Mouse (Mus musculus) MEL (cell line): ENCODE results near the gene Nabp2. TPM values are rescaled to one million over a fixed set of nuclear protein-coding genes. Genes with fewer than 3 reads are reported as not detected.
A peak's percentile ranks its signal among the peaks of the same experiment; 100 is the strongest.

ENCODE experiments used
- DNase-seq: peaks from one replicate; pipeline ENCODE4 v3.0.0; 2011; ENCODE audit warnings: low read depth, low spot score
- H3K27ac ChIP-seq: 2 replicates; pipeline ENCODE4 v1.5.1; 2012; ENCODE audit warnings: low read depth, mild to moderate bottlenecking, control low read depth, low read length, moderate library complexity; ENCODE audit not compliant: control insufficient read depth
- H3K27me3 ChIP-seq, 2 experiments: fragments of 150-350 bp in 1 of 2; sonication (generic) in 1 of 2; 2 replicates each; pipeline ENCODE4 v1.6.1; 2012; ENCODE audit warnings: low read length in 2 of 2, mild to moderate bottlenecking in 2 of 2, improper control_type of control experiment in 1 of 2, moderate library complexity in 1 of 2; ENCODE audit not compliant: insufficient read depth in 2 of 2, control insufficient read depth in 1 of 2
- H3K36me3 ChIP-seq, 2 experiments: 2 replicates each; pipeline ENCODE4 v1.6.1; 2012 to 2014; ENCODE audit warnings: low read length in 2 of 2, improper control_type of control experiment in 1 of 2, inconsistent platforms in 1 of 2, mild to moderate bottlenecking in 1 of 2; ENCODE audit not compliant: insufficient read depth in 2 of 2, control insufficient read depth in 1 of 2
- H3K4me1 ChIP-seq, 2 experiments: fragments of 150-350 bp in 1 of 2; sonication (generic) in 1 of 2; 2 replicates each; pipeline ENCODE4 v1.6.1; 2012; ENCODE audit warnings: low read length in 2 of 2, improper control_type of control experiment in 1 of 2, mild to moderate bottlenecking in 1 of 2; ENCODE audit not compliant: insufficient read depth in 2 of 2, control insufficient read depth in 1 of 2
- H3K4me3 ChIP-seq, 2 experiments: fragments of 150-350 bp in 1 of 2; sonication (generic) in 1 of 2; 2 replicates each; pipeline ENCODE4 v1.5.1; 2012; ENCODE audit warnings: low read depth in 2 of 2, low read length in 2 of 2, mild to moderate bottlenecking in 2 of 2, moderate library complexity in 2 of 2, control low read depth in 1 of 2, improper control_type of control experiment in 1 of 2; ENCODE audit not compliant: control insufficient read depth in 1 of 2, insufficient read depth in 1 of 2
- H3K79me2 ChIP-seq: 2 replicates; pipeline ENCODE4 v1.6.1; 2012; ENCODE audit warnings: mild to moderate bottlenecking, low read length, moderate library complexity; ENCODE audit not compliant: control insufficient read depth, poor library complexity, insufficient read depth
- H3K9ac ChIP-seq: 2 replicates; pipeline ENCODE4 v1.6.1; 2012; ENCODE audit warnings: low read depth, mild to moderate bottlenecking, control low read depth, low read length, moderate library complexity; ENCODE audit not compliant: control insufficient read depth, poor library complexity, severe bottlenecking
- H3K9me3 ChIP-seq: fragments of 150-350 bp; sonication (generic); replicated peaks from 2 replicates; pipeline ENCODE4 v1.6.1; 2012; ENCODE audit warnings: mild to moderate bottlenecking, low read length, improper control_type of control experiment, moderate library complexity; ENCODE audit not compliant: insufficient read depth
- BHLHE40 ChIP-seq: IDR thresholded peaks from 2 replicates; pipeline ENCODE4 v1.6.1; 2012; ENCODE audit warnings: low read depth, mild to moderate bottlenecking, inconsistent platforms, low read length, improper control_type of control experiment, borderline replicate concordance
- E2F4 ChIP-seq: IDR thresholded peaks from 2 replicates; pipeline ENCODE4 v1.6.1; 2011; ENCODE audit warnings: low read depth, low read length, improper control_type of control experiment, borderline replicate concordance
- ELF1 ChIP-seq: IDR thresholded peaks from 2 replicates; pipeline ENCODE4 v1.6.1; 2014; ENCODE audit warnings: low read depth, mild to moderate bottlenecking, inconsistent platforms, low read length, improper control_type of control experiment, moderate library complexity
- EP300 ChIP-seq, 2 experiments: IDR thresholded peaks; 2 replicates each; pipeline ENCODE4 v1.6.1; 2011; ENCODE audit warnings: improper control_type of control experiment in 2 of 2, low read length in 2 of 2, low read depth in 1 of 2, mild to moderate bottlenecking in 1 of 2
- ETS1 ChIP-seq: IDR thresholded peaks from 2 replicates; pipeline ENCODE4 v1.6.1; 2012; ENCODE audit warnings: low read depth, mild to moderate bottlenecking, inconsistent platforms, low read length, improper control_type of control experiment, moderate library complexity
- GABPA ChIP-seq: IDR thresholded peaks from 2 replicates; pipeline ENCODE4 v1.6.1; 2012; ENCODE audit warnings: low read depth, mild to moderate bottlenecking, inconsistent platforms, low read length, improper control_type of control experiment, moderate library complexity
- KAT2A ChIP-seq: conservative IDR thresholded peaks from 2 replicates; pipeline ENCODE4 v1.6.1; 2012; ENCODE audit warnings: low read depth, low read length, improper control_type of control experiment, inconsistent platforms
- MAFK ChIP-seq: IDR thresholded peaks from 2 replicates; pipeline ENCODE4 v1.6.1; 2011; ENCODE audit warnings: low read depth, mild to moderate bottlenecking, low read length, improper control_type of control experiment, borderline replicate concordance
- MEF2A ChIP-seq: IDR thresholded peaks from 2 replicates; pipeline ENCODE4 v1.6.1; 2014; ENCODE audit warnings: low read depth, mild to moderate bottlenecking, inconsistent platforms, low read length, improper control_type of control experiment; ENCODE audit not compliant: poor library complexity, insufficient replicate concordance, severe bottlenecking; ENCODE audit errors: extremely low read depth
- NRF1 ChIP-seq: IDR thresholded peaks from 2 replicates; pipeline ENCODE4 v1.6.1; 2014; ENCODE audit warnings: low read depth, mild to moderate bottlenecking, inconsistent platforms, low read length, improper control_type of control experiment, moderate library complexity; ENCODE audit not compliant: poor library complexity, insufficient read depth, severe bottlenecking
- POLR2A ChIP-seq, 2 experiments: IDR thresholded peaks; 2 replicates each; pipeline ENCODE4 v1.6.1; 2011 to 2012; ENCODE audit warnings: low read length in 2 of 2, mild to moderate bottlenecking in 2 of 2, control low read depth in 1 of 2, improper control_type of control experiment in 1 of 2, low read depth in 1 of 2, moderate library complexity in 1 of 2; ENCODE audit not compliant: control insufficient read depth in 1 of 2, insufficient read depth in 1 of 2, poor library complexity in 1 of 2
- POLR2AphosphoS5 ChIP-seq: IDR thresholded peaks from 2 replicates; pipeline ENCODE4 v1.6.1; 2012; ENCODE audit warnings: low read depth, borderline replicate concordance, mild to moderate bottlenecking, inconsistent platforms, low read length, moderate library complexity, mixed read lengths
- RCOR1 ChIP-seq: IDR thresholded peaks from 2 replicates; pipeline ENCODE4 v1.6.1; 2012; ENCODE audit warnings: low read depth, mild to moderate bottlenecking, inconsistent platforms, low read length, improper control_type of control experiment
- SIN3A ChIP-seq: IDR thresholded peaks from 2 replicates; pipeline ENCODE4 v1.6.1; 2012; ENCODE audit warnings: low read length, improper control_type of control experiment, inconsistent platforms
- SMC3 ChIP-seq: IDR thresholded peaks from 2 replicates; pipeline ENCODE4 v1.6.1; 2011; ENCODE audit warnings: low read depth, low read length, improper control_type of control experiment
- TBP ChIP-seq: IDR thresholded peaks from 2 replicates; pipeline ENCODE4 v1.8.0; 2011; ENCODE audit warnings: low read depth, low read length, improper control_type of control experiment
- TCF12 ChIP-seq: IDR thresholded peaks from 2 replicates; pipeline ENCODE4 v1.6.1; 2014; ENCODE audit warnings: low read depth, mild to moderate bottlenecking, inconsistent platforms, low read length, improper control_type of control experiment, moderate library complexity
- UBTF ChIP-seq: IDR thresholded peaks from 2 replicates; pipeline ENCODE4 v1.6.1; 2012; ENCODE audit warnings: low read depth, mild to moderate bottlenecking, inconsistent platforms, low read length, improper control_type of control experiment, moderate library complexity, borderline replicate concordance; ENCODE audit not compliant: insufficient read depth
- USF1 ChIP-seq: IDR thresholded peaks from 2 replicates; pipeline ENCODE4 v1.6.1; 2014; ENCODE audit warnings: low read depth, mild to moderate bottlenecking, inconsistent platforms, low read length, improper control_type of control experiment, moderate library complexity
- USF2 ChIP-seq, 2 experiments: IDR thresholded peaks; 2 replicates each; pipeline ENCODE4 v1.6.1; 2011 to 2012; ENCODE audit warnings: improper control_type of control experiment in 2 of 2, low read length in 2 of 2, borderline replicate concordance in 1 of 2, inconsistent platforms in 1 of 2, low read depth in 1 of 2, mild to moderate bottlenecking in 1 of 2; ENCODE audit not compliant: insufficient read depth in 1 of 2
- ZC3H11A ChIP-seq: IDR thresholded peaks from 2 replicates; pipeline ENCODE4 v1.6.1; 2012; ENCODE audit warnings: low read depth, mild to moderate bottlenecking, inconsistent platforms, low read length, improper control_type of control experiment
- ZMIZ1 ChIP-seq: IDR thresholded peaks from 2 replicates; pipeline ENCODE4 v1.6.1; 2012; ENCODE audit warnings: low read depth, mild to moderate bottlenecking, inconsistent platforms, low read length, improper control_type of control experiment, moderate library complexity
- ZNF384 ChIP-seq: IDR thresholded peaks from 2 replicates; pipeline ENCODE4 v1.6.1; 2012; ENCODE audit warnings: low read depth, mild to moderate bottlenecking, inconsistent platforms, low read length, improper control_type of control experiment
- polyA plus RNA-seq, 2 experiments: library from polyadenylated mRNA; stranded (reverse) in 1 of 2; unstranded in 1 of 2; fragments of >175 nt in 1 of 2; fragments of >200 nt in 1 of 2; gene quantifications; 2 replicates each; pipeline versions ENCODE4 v1.2.1 to v1.2.4; 2012; ENCODE audit warnings: low replicate concordance in 2 of 2, low read depth in 1 of 2; ENCODE audit not compliant: insufficient read length in 2 of 2, insufficient read depth in 1 of 2, missing spikeins in 1 of 2
- total RNA-seq: library from RNA; depleted of rRNA; stranded (reverse); fragments of 300-350 nt; gene quantifications from 2 replicates; pipeline ENCODE4 v1.2.3, GENCODE M21; 2012

Nabp2 gene
- total and polyA plus RNA-seq, 3 experiments, result 33.7 to 249 (median 166) TPM

GRCm38 (mm10) chr10:128382482-128382881 is 28.8 kb downstream of the Nabp2 start:
- Histone ChIP-seq H3K9me3 (no peaks in the 10 kb centered on the region), H3K9ac (no peak overlapping the region), H3K79me2 (peaks cover 15% of the 10 kb centered on the region), H3K4me1 (peaks cover 0 to 3% of the 10 kb centered on the region in 2 experiments; a peak in 2 of 4 replicates), H3K36me3 (peaks cover 0 to 8% of the 10 kb centered on the region in 2 experiments; a peak in 3 of 4 replicates), H3K27me3 (no peaks in the 10 kb centered on the region)
- no peak for DNase-seq
- no peak for TF ChIP-seq POLR2AphosphoS5
- TF ChIP-seq RCOR1, result no peak
- TF ChIP-seq ETS1, result no peak
- TF ChIP-seq MAFK, result no peak
- TF ChIP-seq ZC3H11A, result no peak
- TF ChIP-seq E2F4, result no peak
- TF ChIP-seq SMC3, result no peak
- TF ChIP-seq MEF2A, result no peak
- no peak for TF ChIP-seq POLR2A (IDR thresholded peaks at IDR 0.05; ENCODE audit: control insufficient read depth in 1 of 2, insufficient read depth in 1 of 2, low read depth in 1 of 2, low read length in 2 of 2, poor library complexity in 1 of 2)
- no peak for TF ChIP-seq USF2 (IDR thresholded peaks at IDR 0.05; ENCODE audit: borderline replicate concordance in 1 of 2, insufficient read depth in 1 of 2, low read depth in 1 of 2, low read length in 2 of 2)
- TF ChIP-seq ZNF384, result no peak
- no peak for TF ChIP-seq KAT2A
- TF ChIP-seq TBP, result no peak
- TF ChIP-seq EP300 (IDR thresholded peaks at IDR 0.05; ENCODE audit: low read depth in 1 of 2, low read length in 2 of 2), result no peak
- TF ChIP-seq ZMIZ1, result no peak
- TF ChIP-seq SIN3A, result no peak
- TF ChIP-seq BHLHE40, result no peak
- no peak for TF ChIP-seq NRF1
- TF ChIP-seq, all 39 proteins: peak for 0
- no peak overlapping the region for H3K4me3 ChIP-seq
- H3K27ac ChIP-seq, result no peak overlapping the region

DNA sequence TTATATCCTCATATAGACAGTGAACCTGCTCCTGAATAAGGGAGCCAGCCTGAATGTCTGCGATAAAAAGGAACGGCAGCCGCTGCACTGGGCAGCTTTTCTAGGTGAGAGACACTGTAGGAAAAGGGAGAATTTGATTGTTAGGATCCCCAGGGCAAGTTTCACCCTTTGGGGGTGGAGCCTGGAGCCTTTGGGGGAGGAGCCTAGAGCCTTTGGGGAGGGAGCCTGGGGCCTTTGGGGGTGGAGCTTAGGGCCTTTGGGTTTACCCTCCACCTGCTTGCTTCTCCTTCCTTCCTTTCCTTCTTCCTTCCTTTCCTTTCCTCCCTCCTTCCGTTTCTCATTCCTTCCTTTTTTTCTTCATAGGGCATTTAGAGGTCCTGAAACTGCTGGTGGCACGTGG is 30.7 kb downstream of the Nabp2 start:
- TF ChIP-seq UBTF (no peak), USF2 (IDR thresholded peaks at IDR 0.05; ENCODE audit: borderline replicate concordance in 1 of 2, insufficient read depth in 1 of 2, low read depth in 1 of 2, low read length in 2 of 2) (no peak), EP300 (IDR thresholded peaks at IDR 0.05; ENCODE audit: low read depth in 1 of 2, low read length in 2 of 2) (no peak), USF1 (no peak), MEF2A (no peak), TCF12 (no peak), ELF1 (no peak), GABPA (no peak)
- Histone ChIP-seq H3K4me3 (no peak overlapping the region), H3K9me3 (no peaks in the 10 kb centered on the region), H3K27me3 (no peaks in the 10 kb centered on the region), H3K79me2 (peaks cover 22% of the 10 kb centered on the region), H3K9ac (no peak overlapping the region), H3K27ac (no peak overlapping the region), H3K4me1 (peaks cover 0 to 7% of the 10 kb centered on the region in 2 experiments; a peak in 2 of 4 replicates), H3K36me3 (peaks cover 3 to 7% of the 10 kb centered on the region in 2 experiments)
- peak; percentile 55 for DNase-seq
